Mouse (Mus musculus) cerebellum, adult 2 months (tissue): Measurements from ENCODE around the gene Supt6.

ENCODE experiments used
- CTCF ChIP-seq: fragments of 200-500 bp; IDR thresholded peaks from 2 replicates; pipeline ENCODE4 v1.5.1; 2011; ENCODE audit warnings: low read depth, mild to moderate bottlenecking, control low read depth, low read length, moderate library complexity, borderline replicate concordance; ENCODE audit not compliant: insufficient read depth
- POLR2A ChIP-seq: fragments of 200-500 bp; IDR thresholded peaks from 2 replicates; pipeline ENCODE4 v1.6.1; 2011; ENCODE audit warnings: low read length, control low read depth, borderline replicate concordance; ENCODE audit not compliant: insufficient read depth

GRCm38 (mm10) chr11:78170306-78170705 is 75.5 kb downstream of the Supt6 start:
- TF ChIP-seq POLR2A = no peak
- no peak for TF ChIP-seq CTCF
